Mouse (Mus musculus) kidney, embryonic 16.5 days (tissue): ENCODE results near the gene C1ra. TPM values are rescaled to one million over a fixed set of nuclear protein-coding genes. Genes with fewer than 3 reads are reported as not detected.
"Not testable (repeated sequence)": the region's sequence is repeated elsewhere in the genome, so short reads cannot be mapped to it uniquely, and the experiment has no call there.

Source experiments
- ATAC-seq: fragments of 200-750 bp; cut with Nextera tagmentation; 2 replicates; pipeline ENCODE4 v1.8.0; 2017; ENCODE audit warnings: moderate TSS enrichment; ENCODE audit not compliant: low FRiP score, low TSS enrichment
- H3K27ac ChIP-seq: fragments of 300-500 bp; sonication (generic); 2 replicates; pipeline ENCODE4 v1.5.1; 2014; ENCODE audit warnings: low read length
- H3K27me3 ChIP-seq: fragments of 300-500 bp; sonication (generic); 2 replicates; pipeline ENCODE4 v1.6.1; 2014; ENCODE audit warnings: low read length, control low read depth, mixed read lengths; ENCODE audit not compliant: insufficient read depth
- H3K36me3 ChIP-seq: fragments of 300-500 bp; sonication (generic); 2 replicates; pipeline ENCODE4 v1.6.1; 2014; ENCODE audit warnings: low read length, control low read depth, mixed read lengths; ENCODE audit not compliant: insufficient read depth
- H3K4me1 ChIP-seq: fragments of 300-500 bp; sonication (generic); 2 replicates; pipeline ENCODE4 v1.6.1; 2014; ENCODE audit warnings: low read length, control low read depth, mixed read lengths; ENCODE audit not compliant: insufficient read depth
- H3K4me2 ChIP-seq: fragments of 300-500 bp; sonication (generic); replicated peaks from 2 replicates; pipeline ENCODE4 v1.6.1; 2014; ENCODE audit warnings: low read depth, low read length
- H3K4me3 ChIP-seq: fragments of 300-500 bp; sonication (generic); 2 replicates; pipeline ENCODE4 v1.5.1; 2014; ENCODE audit warnings: mild to moderate bottlenecking, low read length
- H3K9ac ChIP-seq: fragments of 300-500 bp; sonication (generic); replicated peaks from 2 replicates; pipeline ENCODE4 v1.6.1; 2014; ENCODE audit warnings: low read length
- H3K9me3 ChIP-seq: fragments of 300-500 bp; sonication (generic); 2 replicates; pipeline ENCODE4 v1.6.1; 2016; ENCODE audit warnings: low read length, control low read depth
- WGBS: fragments of 180-500 bp; shearing (Covaris S2); extraction: QIAGEN DNeasy Blood & Tissue Kit; methylation state at CpG from one replicate; pipeline ENCODE4 v1.1.7; 2014; 5-methylcytosine and 5-hydroxymethylcytosine counted together
- polyA plus RNA-seq: library from polyadenylated mRNA; unstranded; fragments of >200 nt; fragmentation: Nextera tagmentation; extraction: Ambion mirVana; gene quantifications from 2 replicates; pipeline ENCODE4 v1.2.1, GENCODE M21; 2015

C1ra gene
- polyA plus RNA-seq, 1 experiment from 2014 or later: 13.9 TPM

GRCm38 (mm10) chr6:124499914-124500566 lies 12.2 kb upstream of the C1ra start:
- H3K9me3 ChIP-seq: no peaks in the 10 kb centered on the region; the same call in 1 of the 2 replicates

GRCm38 (mm10) chr6:124501473-124501872 lies 10.7 kb upstream of the C1ra start:
- H3K27me3 ChIP-seq: no peaks in the 10 kb centered on the region
- no peaks in the 10 kb centered on the region for H3K4me1 ChIP-seq
- H3K4me3 ChIP-seq: no peak overlapping the region
- no peaks in the 10 kb centered on the region for H3K36me3 ChIP-seq
- H3K4me2 ChIP-seq: no peak overlapping the region
- no peak for ATAC-seq
- 74% methylated on average over 4 of the region's 4 CpGs for WGBS
- H3K27ac ChIP-seq: no peak overlapping the region
- H3K9me3 ChIP-seq: no peaks in the 10 kb centered on the region
- no peak overlapping the region for H3K9ac ChIP-seq

More at GRCm38 (mm10) chr6:124499914-124500566, 12.2 kb upstream of the C1ra start:
- no peak for ATAC-seq
- Histone ChIP-seq H3K36me3 (no peaks in the 10 kb centered on the region), H3K9ac (no peak overlapping the region), H3K4me1 (no peaks in the 10 kb centered on the region), H3K4me2 (no peak overlapping the region), H3K4me3 (no peak overlapping the region), H3K27ac (no peak overlapping the region), H3K27me3 (no peaks in the 10 kb centered on the region)
- 39% methylated on average over 10 of the region's 10 CpGs for WGBS

- Histone ChIP-seq H3K27ac (no peak overlapping the region), H3K4me3 (no peak overlapping the region), H3K27me3 (no peaks in the 10 kb centered on the region), H3K4me1 (no peaks in the 10 kb centered on the region), H3K36me3 (no peaks in the 10 kb centered on the region), H3K9ac (no peak overlapping the region), H3K4me2 (no peak overlapping the region), H3K9me3 (no peaks in the 10 kb centered on the region)
- no peak for ATAC-seq
- 86% methylated on average over 5 of the region's 5 CpGs for WGBS
Observed at GRCm38 (mm10) chr6:124502021-124502420, 10.2 kb upstream of the C1ra start.

GRCm38 (mm10) chr6:124505028-124505427 lies 7.2 kb upstream of the C1ra start:
- no peak overlapping the region for H3K9ac ChIP-seq
- no peak for ATAC-seq
- 64% methylated on average over 4 of the region's 4 CpGs for WGBS
- no peak overlapping the region for H3K4me3 ChIP-seq
- no peaks in the 10 kb centered on the region for H3K4me1 ChIP-seq
- H3K27ac ChIP-seq: no peak overlapping the region
- H3K36me3 ChIP-seq: no peaks in the 10 kb centered on the region
- no peak overlapping the region for H3K4me2 ChIP-seq
- no peaks in the 10 kb centered on the region for H3K27me3 ChIP-seq
- no peaks in the 10 kb centered on the region for H3K9me3 ChIP-seq

- H3K4me1 ChIP-seq: no peaks in the 10 kb centered on the region
- no peaks in the 10 kb centered on the region for H3K36me3 ChIP-seq
- H3K4me2 ChIP-seq: no peak overlapping the region
- no peak overlapping the region for H3K4me3 ChIP-seq
- no peak overlapping the region for H3K27ac ChIP-seq
- H3K27me3 ChIP-seq: no peaks in the 10 kb centered on the region
- H3K9ac ChIP-seq: no peak overlapping the region
- no peak for ATAC-seq
- no peaks in the 10 kb centered on the region for H3K9me3 ChIP-seq
- 85% methylated on average over 6 of the region's 6 CpGs for WGBS
Observed at GRCm38 (mm10) chr6:124506991-124507390, 5.2 kb upstream of the C1ra start.

GRCm38 (mm10) chr6:124508292-124508691 lies 3.9 kb upstream of the C1ra start:
- Histone ChIP-seq H3K27me3 (no peaks in the 10 kb centered on the region), H3K4me1 (no peaks in the 10 kb centered on the region), H3K4me2 (no peak overlapping the region), H3K9ac (no peak overlapping the region), H3K4me3 (no peak overlapping the region), H3K36me3 (no peaks in the 10 kb centered on the region), H3K9me3 (no peaks in the 10 kb centered on the region), H3K27ac (no peak overlapping the region)
- no peak for ATAC-seq
- 83% methylated on average over 10 of the region's 10 CpGs for WGBS

GRCm38 (mm10) chr6:124509192-124509591 lies 3.0 kb upstream of the C1ra start:
- WGBS: 84% methylated on average over 5 of the region's 5 CpGs
- ATAC-seq, H3K9ac ChIP-seq, H3K4me3 ChIP-seq, H3K4me2 ChIP-seq, H3K4me1 ChIP-seq, H3K27ac ChIP-seq, H3K9me3 ChIP-seq, H3K27me3 ChIP-seq, H3K36me3 ChIP-seq: not testable (repeated sequence)

- H3K4me2 ChIP-seq: no peak overlapping the region
- H3K36me3 ChIP-seq: no peaks in the 10 kb centered on the region
- 57% methylated on average over 6 of the region's 6 CpGs for WGBS
- peak; percentile 29; the same call in 1 of the 2 replicates for ATAC-seq
- H3K27ac ChIP-seq: no peak overlapping the region
- no peaks in the 10 kb centered on the region for H3K4me1 ChIP-seq
- H3K4me3 ChIP-seq: no peak overlapping the region
- no peaks in the 10 kb centered on the region for H3K27me3 ChIP-seq
- no peaks in the 10 kb centered on the region for H3K9me3 ChIP-seq
- no peak overlapping the region for H3K9ac ChIP-seq
Observed at GRCm38 (mm10) chr6:124511936-124512335, 269 bp upstream of the C1ra start.

GRCm38 (mm10) chr6:124517733-124518132 lies 5.5 kb downstream of the C1ra start:
- not testable (repeated sequence) for H3K36me3 ChIP-seq, H3K9ac ChIP-seq, H3K4me2 ChIP-seq, ATAC-seq, H3K9me3 ChIP-seq, H3K27ac ChIP-seq, H3K27me3 ChIP-seq, H3K4me1 ChIP-seq, H3K4me3 ChIP-seq
- WGBS: 86% methylated on average over 3 of the region's 4 CpGs

GRCm38 (mm10) chr6:124522082-124522481 lies 9.9 kb downstream of the C1ra start:
- H3K4me3 ChIP-seq, H3K4me1 ChIP-seq, H3K9me3 ChIP-seq, H3K36me3 ChIP-seq, H3K27me3 ChIP-seq, H3K4me2 ChIP-seq, ATAC-seq, H3K9ac ChIP-seq, H3K27ac ChIP-seq: not testable (repeated sequence)
- 67% methylated on average over 7 of the region's 7 CpGs for WGBS
